Mouse (Mus musculus) ovary, postnatal 10 days (tissue): ENCODE data around the gene Cd101.

Source experiments
- DNase-seq: peaks from one replicate; pipeline ENCODE4 v3.0.0; 2022; ENCODE audit warnings: low spot score

Cd101 gene

DNA sequence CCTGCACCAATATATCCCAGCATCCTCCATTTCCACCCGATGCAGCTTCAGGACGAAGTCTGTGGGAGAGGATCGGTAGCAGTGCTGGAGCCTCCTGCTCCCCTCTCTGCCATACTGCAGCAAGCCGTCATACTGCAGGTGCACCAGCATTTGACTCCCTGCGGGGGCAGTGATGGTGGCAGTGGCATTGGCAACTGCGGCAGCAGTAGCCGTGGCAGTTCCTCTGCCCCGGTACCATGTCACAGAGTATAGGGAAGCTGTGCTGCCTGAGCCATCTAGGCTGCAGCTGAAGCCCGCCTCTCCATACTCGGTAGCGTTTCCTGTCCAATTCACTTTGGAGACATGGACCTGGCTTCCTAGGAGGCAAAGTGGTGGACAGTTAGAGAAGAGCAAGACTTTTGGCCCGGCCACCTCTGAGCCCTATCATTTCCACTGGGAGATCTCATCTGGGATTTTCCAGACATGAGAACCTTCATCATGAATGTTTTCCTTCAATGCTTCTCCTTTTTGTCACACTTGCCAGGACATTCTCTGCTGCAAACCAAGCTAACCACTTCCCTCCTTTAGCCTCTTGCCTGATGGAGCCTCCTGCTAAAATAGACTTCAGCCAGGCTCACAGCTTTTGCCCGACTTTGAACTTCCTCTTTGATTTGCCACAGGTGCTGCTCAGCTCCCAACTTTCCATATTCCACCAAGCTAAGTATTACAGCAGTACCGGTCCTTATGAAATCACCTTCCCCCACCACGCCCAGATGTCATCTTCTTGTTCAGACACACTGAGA, 25.6 kb downstream of the Cd101 start:
- no peak for DNase-seq

- no peak for DNase-seq
These were observed 29.6 kb downstream of the Cd101 start for GRCm38 (mm10) chr3:100999732-101000131.

GRCm38 (mm10) chr3:100998904-100999340, 30.4 kb downstream of the Cd101 start:
- DNase-seq = no peak

DNA sequence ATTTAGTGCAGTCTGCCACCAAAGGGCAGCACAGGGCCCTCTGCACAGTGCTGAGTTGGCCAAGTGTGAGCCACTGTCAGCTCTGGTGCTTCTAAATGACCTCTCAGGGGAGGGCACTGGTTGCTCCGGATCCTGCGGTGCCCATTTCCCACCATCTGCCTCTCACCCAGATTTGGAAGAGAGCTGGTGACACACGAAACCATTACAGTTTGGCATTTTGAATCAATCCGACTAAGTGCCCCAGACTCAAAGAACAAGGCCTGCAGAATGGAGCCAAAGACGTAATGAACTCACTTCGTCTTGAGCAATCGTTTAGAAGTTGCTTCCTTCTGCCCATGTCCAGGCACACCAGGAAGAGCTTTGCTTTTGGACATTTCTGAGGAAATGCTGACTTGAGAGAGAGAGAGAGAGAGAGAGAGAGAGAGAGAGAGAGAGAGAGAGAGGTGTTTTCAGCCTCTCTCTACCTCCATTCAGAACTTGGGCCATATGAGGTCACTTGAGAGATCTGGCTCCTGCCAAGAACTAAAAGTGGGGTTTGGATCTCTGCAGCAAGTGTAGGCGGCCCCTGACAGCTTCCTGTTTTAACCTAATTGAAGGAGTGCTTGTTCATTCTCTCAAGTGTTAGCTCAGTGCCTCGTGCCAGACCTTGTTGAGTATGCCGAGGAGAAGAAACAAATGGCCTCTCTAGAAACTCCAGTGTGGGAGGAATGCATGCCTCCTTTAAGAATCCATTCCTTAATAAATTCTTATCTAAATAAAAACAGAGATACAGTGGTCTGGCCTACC, 31.4 kb downstream of the Cd101 start:
- DNase-seq = no peak

GRCm38 (mm10) chr3:100994252-100994651, 35.1 kb downstream of the Cd101 start:
- DNase-seq = no peak

GRCm38 (mm10) chr3:100993718-100994117, 35.6 kb downstream of the Cd101 start:
- no peak for DNase-seq

DNA sequence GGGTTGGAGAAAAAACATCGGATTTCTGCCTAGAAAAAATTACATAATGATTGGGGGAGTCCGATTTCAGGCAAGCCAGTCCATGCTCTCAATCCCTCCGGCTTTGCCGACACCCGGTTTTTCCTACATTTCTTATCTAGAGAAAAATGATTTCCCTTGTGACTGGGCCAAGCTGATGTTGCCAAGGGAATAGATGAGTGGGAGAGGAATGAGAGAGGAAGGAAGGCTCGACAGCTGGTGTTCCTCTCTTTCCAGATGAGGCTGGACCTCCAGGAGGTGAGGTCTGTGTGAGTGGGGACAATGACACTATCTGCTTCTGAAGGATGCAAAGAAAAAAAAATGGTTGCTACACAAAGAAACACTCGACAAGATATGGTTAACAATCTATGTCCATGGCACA, 36.2 kb downstream of the Cd101 start:
- DNase-seq = no peak

DNA sequence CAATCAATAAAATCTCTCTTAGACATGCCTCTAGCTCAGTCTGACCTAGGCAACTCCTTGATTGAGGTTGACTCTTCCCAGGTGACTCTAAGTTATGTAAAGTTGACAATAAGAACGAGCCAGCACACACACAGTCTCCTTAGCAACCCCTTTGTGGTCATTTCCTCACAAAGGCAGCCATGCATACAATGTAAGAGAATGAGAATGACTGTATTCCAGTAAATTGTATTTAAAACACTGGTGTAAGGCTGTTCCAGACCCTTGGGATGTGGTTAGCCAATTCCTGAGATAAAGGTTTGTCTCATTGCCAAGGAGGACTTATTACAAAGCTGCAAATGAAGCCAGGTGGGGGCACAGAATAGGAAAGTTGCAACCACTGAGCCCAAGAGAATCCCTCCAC, 39.1 kb downstream of the Cd101 start:
- DNase-seq = no peak

DNA sequence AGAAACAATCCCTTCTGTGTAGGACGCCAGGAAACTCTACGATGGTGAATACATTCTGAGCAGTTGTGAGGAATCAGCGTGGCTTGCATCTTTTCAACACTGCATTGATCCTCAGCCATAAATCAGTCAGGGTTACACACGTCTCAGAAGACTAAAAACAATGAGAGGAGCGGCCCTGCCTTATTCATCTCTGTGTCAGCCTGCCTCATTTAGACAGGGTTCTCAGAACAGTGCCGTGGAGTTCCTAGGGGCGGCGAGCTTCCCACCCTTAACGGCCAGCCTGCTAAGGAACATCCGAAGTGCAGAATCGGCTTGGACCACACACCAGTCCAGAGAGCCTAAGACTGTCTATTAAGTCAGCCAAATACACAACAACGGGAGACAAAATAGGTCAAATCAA, 39.9 kb downstream of the Cd101 start:
- no peak for DNase-seq

DNA sequence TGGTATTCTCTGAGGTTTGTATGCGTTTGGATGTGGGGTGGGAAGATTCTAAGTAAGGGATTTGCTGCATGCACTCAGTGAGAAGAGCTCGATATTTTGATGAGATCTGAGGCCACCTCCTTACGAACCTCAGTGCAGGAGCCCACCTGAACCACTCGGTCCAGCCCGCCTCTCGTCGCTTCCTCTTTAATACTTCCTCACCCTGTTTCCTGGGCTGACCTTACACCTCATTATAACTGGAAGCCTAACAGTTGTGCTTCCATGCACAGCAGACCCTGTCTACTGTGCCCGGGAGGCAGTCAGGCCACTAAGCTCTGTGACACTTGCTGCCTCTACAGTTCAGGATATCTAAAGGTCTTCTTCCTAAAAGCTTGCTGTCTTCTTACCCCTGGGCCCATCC, 50.1 kb downstream of the Cd101 start:
- DNase-seq = no peak

DNA sequence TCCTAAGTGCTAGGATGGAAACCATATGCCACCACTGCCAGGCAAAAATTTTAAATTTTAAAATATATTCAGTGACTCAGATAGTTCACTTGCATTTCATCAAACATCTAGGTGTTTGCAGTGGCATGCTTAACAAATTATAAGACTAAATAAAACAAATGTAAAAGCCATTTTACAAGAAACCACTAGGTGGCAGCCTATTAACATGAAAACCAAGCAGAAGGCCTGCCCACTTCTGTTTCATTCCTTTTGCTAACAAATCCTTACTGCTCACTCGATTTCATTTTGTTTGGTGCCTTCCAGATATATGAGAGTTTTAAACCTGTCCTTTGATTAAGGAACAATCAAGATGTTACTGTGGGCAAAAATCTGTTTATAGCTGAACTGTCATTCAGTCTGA, 55.5 kb downstream of the Cd101 start:
- no peak for DNase-seq

- peak; percentile 91 for DNase-seq
These were observed 60.0 kb downstream of the Cd101 start, which contains the start of gene Ttf2 for GRCm38 (mm10) chr3:100969176-100969917. Gene Ttf2 (minus strand): TSS chr3:100969663.

GRCm38 (mm10) chr3:100963849-100964542, 65.4 kb downstream of the Cd101 start:
- no peak for DNase-seq

DNA sequence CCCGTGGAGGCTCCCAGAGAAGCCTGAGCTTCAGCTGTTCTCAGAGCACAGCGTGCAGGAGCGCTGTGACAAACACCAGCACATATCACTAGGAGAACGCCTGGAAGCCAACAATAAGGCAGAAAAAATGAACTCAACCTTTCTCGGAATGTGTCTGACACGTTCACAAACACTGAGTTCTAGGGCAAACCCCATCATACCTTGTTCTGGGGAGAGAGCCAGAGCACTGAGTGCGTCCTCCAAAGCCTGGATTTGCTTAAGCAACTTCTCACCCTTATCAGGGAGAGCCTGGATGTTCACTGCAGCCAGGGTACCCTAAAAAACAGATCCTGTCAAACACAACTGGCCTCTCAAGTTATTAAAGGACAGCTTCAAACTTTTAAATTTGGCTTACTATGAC, 67.9 kb downstream of the Cd101 start:
- DNase-seq = no peak

DNA sequence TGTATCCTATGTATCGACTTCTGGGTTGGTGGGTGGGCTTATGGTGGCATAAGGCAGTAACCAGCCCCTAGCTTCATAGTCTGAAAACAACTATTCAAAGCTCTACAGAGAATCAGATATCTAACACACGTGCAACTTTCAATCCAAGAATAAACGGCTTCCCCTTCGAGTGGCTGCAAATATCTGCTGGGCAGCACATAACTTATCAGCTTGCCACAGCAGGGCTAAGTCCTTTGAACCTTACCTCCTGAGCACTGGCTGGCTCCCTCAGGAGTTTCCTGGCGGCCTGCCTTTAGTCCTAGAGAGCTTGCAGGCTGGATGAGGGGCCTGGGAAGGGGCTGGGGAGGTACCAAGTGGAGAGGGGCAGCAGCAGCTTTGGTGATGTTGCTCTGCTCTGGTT, 68.3 kb downstream of the Cd101 start:
- no peak for DNase-seq

- no peak for DNase-seq
These were observed 74.7 kb downstream of the Cd101 start for GRCm38 (mm10) chr3:100954616-100955015.

DNA sequence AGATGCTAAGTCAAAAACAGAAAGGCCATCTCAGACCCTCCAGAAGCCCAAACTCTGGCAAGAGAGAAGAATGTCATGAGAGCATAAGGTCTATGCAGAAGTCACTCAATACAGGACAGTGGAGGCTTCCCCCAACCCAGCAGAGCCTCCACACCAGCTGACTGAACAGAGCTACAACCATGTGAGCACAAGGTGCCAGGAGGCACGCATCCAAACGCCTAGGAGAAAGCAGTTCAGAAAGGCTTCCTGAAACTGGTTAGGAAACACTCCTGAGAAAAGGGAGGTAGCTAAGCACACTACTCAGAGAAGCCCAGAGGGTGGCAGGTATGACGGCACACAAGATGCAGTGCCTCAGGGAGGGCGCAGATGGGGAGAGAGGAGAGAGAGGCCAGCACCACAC, 77.8 kb downstream of the Cd101 start:
- no peak for DNase-seq

GRCm38 (mm10) chr3:100947286-100947685, 82.1 kb downstream of the Cd101 start:
- DNase-seq = no peak
